Comparison of ENCODE assay signal across 9 mouse cellular contexts in the genomic region with DNA sequence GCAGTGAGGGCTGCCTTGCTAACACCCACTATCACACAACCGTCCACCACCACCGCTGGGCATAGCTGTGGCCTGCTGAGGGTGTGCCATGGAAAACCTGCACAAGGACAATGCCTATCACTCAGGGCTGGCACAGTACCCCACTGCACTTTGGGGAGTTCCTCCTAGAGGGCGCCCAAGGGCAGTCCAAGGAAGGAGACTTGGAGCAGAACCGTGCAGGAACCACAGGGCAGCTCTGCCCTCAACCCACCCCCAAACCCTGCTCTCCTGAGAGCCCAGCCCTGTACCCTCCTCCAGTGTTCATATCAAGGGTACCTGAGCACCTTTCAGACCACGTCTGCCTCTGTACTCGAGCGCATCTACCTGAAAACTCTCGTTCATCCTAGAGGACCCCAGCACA. TPM values are rescaled to one million over a fixed set of nuclear protein-coding genes. Genes with fewer than 3 reads are reported as not detected.
DNase-seq lines count a peak whose midpoint lies in the region; ATAC-seq and TF ChIP-seq lines count a peak whose summit lies in the region.
"Had no signal": no experiment of that assay in that cellular context is flagged by ENCODE, and none has a peak within 500 bp of the region (broad histone marks: within the 10 kb centered on the region; RNA-seq: fewer than 3 reads in every experiment).

No protein-coding gene starts in this region.

- H3K4me2 ChIP-seq in kidney, embryonic 14.5 days (replicated peaks; ENCODE audit: low read depth, low read length), result no peak overlapping the region
- H3K4me2 ChIP-seq: neural tube, embryonic 12.5 days had no signal

- in situ Hi-C loops in ES-E14 (cut with MboI; ENCODE audit: low sequenced_read_pairs in 2 of 2, unreplicated experiment in 2 of 2), result no loop called here

- peak; percentile 24; the same call in 1 of the 2 replicates for ATAC-seq in kidney, embryonic 14.5 days (ENCODE audit: low FRiP score, low TSS enrichment)
- ATAC-seq in activated CD4-positive, CD25-positive, alpha-beta regulatory T cell, adult 4 months, result no peak

- peaks cover 3 to 6% of the 10 kb centered on the region in 2 experiments; a peak in 3 of 4 replicates for H3K4me1 ChIP-seq in ES-E14 (ENCODE audit: control insufficient read depth in 2 of 2, insufficient read depth in 2 of 2, low read length in 2 of 2, poor library complexity in 1 of 2)
- no peaks in the 10 kb centered on the region for H3K4me1 ChIP-seq in kidney, embryonic 14.5 days (ENCODE audit: control insufficient read depth, insufficient read depth, low read length)
- H3K4me1 ChIP-seq in limb, embryonic 10.5 days, result no peaks in the 10 kb centered on the region
- H3K4me1 ChIP-seq: neural tube, embryonic 12.5 days had no signal

- no peaks in the 10 kb centered on the region for H3K36me3 ChIP-seq in ES-E14 (ENCODE audit: control insufficient read depth, insufficient read depth, low read length, poor library complexity, severe bottlenecking)
- H3K36me3 ChIP-seq in kidney, embryonic 14.5 days (ENCODE audit: control insufficient read depth, insufficient read depth, low read length), result no peaks in the 10 kb centered on the region
- no peaks in the 10 kb centered on the region for H3K36me3 ChIP-seq in limb, embryonic 10.5 days
- H3K36me3 ChIP-seq: neural tube, embryonic 12.5 days had no signal

- H3K9ac ChIP-seq in ES-E14 (ENCODE audit: insufficient read depth, low read depth, low read length, poor library complexity, severe bottlenecking), result no peak overlapping the region
- H3K9ac ChIP-seq in kidney, embryonic 14.5 days (ENCODE audit: low read depth, low read length), result no peak overlapping the region
- H3K9ac ChIP-seq: neural tube, embryonic 12.5 days had no signal

- peak; percentile 12 to 21 for DNase-seq in B cell, adult 2 months
- no peak for DNase-seq in ES-E14 (ENCODE audit: low read depth, low spot score)
- peak; percentile 80 for DNase-seq in cerebellum, adult 18-20 months
- DNase-seq in frontal cortex, postnatal 36 days (ENCODE audit: low spot score in 2 of 2), result peak; percentile 70 to 72
- peak; percentile 48 for DNase-seq in limb, embryonic 10.5 days (ENCODE audit: low spot score)
- peak; percentile 66 for DNase-seq in retina, postnatal 1 day

- H3K27ac ChIP-seq in ES-E14 (ENCODE audit: insufficient read depth, low read depth, low read length, poor library complexity, severe bottlenecking), result no peak overlapping the region
- no peak overlapping the region for H3K27ac ChIP-seq in kidney, embryonic 14.5 days (ENCODE audit: low read depth, low read length)
- H3K27ac ChIP-seq in limb, embryonic 10.5 days, result no peak overlapping the region
- H3K27ac ChIP-seq: neural tube, embryonic 12.5 days had no signal

- 49% methylated on average over 8 of the region's 8 CpGs for WGBS in kidney, embryonic 14.5 days
- 43% methylated on average over 8 of the region's 8 CpGs for WGBS in limb, embryonic 10.5 days

- H3K4me3 ChIP-seq in ES-E14 (ENCODE audit: insufficient read depth in 1 of 2, low read depth in 1 of 2, low read length in 2 of 2, poor library complexity in 1 of 2, severe bottlenecking in 1 of 2), result no peak overlapping the region
- H3K4me3 ChIP-seq in kidney, embryonic 14.5 days (ENCODE audit: low read length), result no peak overlapping the region
- no peak overlapping the region for H3K4me3 ChIP-seq in limb, embryonic 10.5 days
- H3K4me3 ChIP-seq: neural tube, embryonic 12.5 days had no signal

- H3K9me3 ChIP-seq in ES-E14 (ENCODE audit: control insufficient read depth, insufficient read depth, low read depth, low read length), result no peaks in the 10 kb centered on the region
- H3K9me3 ChIP-seq in kidney, embryonic 14.5 days (ENCODE audit: control insufficient read depth, low read length), result no peaks in the 10 kb centered on the region
- no peaks in the 10 kb centered on the region for H3K9me3 ChIP-seq in limb, embryonic 10.5 days (replicated peaks)
- H3K9me3 ChIP-seq: neural tube, embryonic 12.5 days had no signal

- H3K27me3 ChIP-seq in kidney, embryonic 14.5 days (ENCODE audit: control insufficient read depth, insufficient read depth, low read length), result no peaks in the 10 kb centered on the region
- H3K27me3 ChIP-seq in limb, embryonic 10.5 days (ENCODE audit: low read depth, poor library complexity, severe bottlenecking), result no peaks in the 10 kb centered on the region
- H3K27me3 ChIP-seq: neural tube, embryonic 12.5 days had no signal

TF ChIP-seq in ES-E14, 5 proteins besides CTCF, POLR2A, EP300 and RAD21:
- TF ChIP-seq MAFK (IDR thresholded peaks at IDR 0.05; ENCODE audit: insufficient read depth, low read depth, low read length), result no peak
- TF ChIP-seq ZC3H11A (IDR thresholded peaks at IDR 0.05; ENCODE audit: borderline replicate concordance, low read depth, low read length), result 0 out of 2 replicates have a peak, but pooled peaks have one; percentile 11

RNA-seq across cellular contexts. Expression of gene Ogdhl, which starts 11.9 kb away (rescaled TPM):
- 46.6 and 77.5 TPM in 2 replicates for total RNA-seq in ES-E14 (2012; rRNA removed)
- 8.7 and 11.3 TPM in 2 replicates for polyA plus RNA-seq in kidney, embryonic 14.5 days (2014; fragmentation: Nextera tagmentation; extraction: Ambion mirVana)
- 15.8 and 21.1 TPM in 2 replicates for polyA plus RNA-seq in limb, embryonic 10.5 days (2016; fragmentation: Nextera tagmentation; extraction: Ambion mirVana)
- polyA plus RNA-seq in activated CD4-positive, CD25-positive, alpha-beta regulatory T cell, adult 4 months (2017; shearing (Covaris generic)), result under 1 TPM in 1 of 2 experiments, not detected in 1; 0.09 TPM
